Mouse (Mus musculus): ENCODE measurements around the gene Pcsk4. TPM values are rescaled to one million over a fixed set of nuclear protein-coding genes. Genes with fewer than 3 reads are reported as not detected.

The Pcsk4 gene
- polyA plus RNA-seq, 1 experiment from 2014 or later = 1.8 TPM

DNA sequence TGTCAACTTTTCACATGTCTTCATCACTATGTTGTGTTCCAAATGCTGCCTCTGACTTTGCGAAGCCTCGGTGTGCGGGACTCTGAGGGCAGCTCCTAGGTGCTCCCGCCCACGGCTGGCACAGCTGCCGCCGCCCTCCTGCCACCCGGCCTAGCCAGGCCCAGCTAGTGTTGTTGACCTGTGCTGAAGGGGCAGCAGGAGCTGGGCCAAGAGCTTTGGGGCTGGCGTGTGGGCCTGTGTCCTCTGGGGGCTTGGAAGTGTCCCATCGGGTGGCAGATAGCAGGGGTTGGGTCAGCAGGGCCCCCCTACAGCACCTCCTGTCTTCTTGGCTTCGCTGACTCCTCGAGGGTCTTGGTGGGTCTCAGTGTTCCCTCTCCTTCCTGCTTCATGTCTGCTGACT is 50.0 kb downstream of the Pcsk4 start:
- Histone ChIP-seq H3K4me2 (no peak overlapping the region), H3K9me3 (ENCODE audit: control insufficient read depth, low read length) (no peaks in the 10 kb centered on the region), H3K27ac (ENCODE audit: low read depth, low read length) (no peak overlapping the region), H3K4me3 (ENCODE audit: low read depth, low read length) (no peak overlapping the region), H3K4me1 (ENCODE audit: control insufficient read depth, insufficient read depth, low read length) (no peaks in the 10 kb centered on the region), H3K9ac (ENCODE audit: low read length) (no peak overlapping the region), H3K27me3 (ENCODE audit: control insufficient read depth, insufficient read depth, low read length) (no peaks in the 10 kb centered on the region), H3K36me3 (ENCODE audit: control insufficient read depth, insufficient read depth, low read length) (peaks cover 48% of the 10 kb centered on the region)
- ATAC-seq (ENCODE audit: low FRiP score) = no peak
- WGBS = 92% methylated on average over 12 of the region's 12 CpGs
- no peak for DNase-seq (ENCODE audit: low spot score, missing footprints)

DNA sequence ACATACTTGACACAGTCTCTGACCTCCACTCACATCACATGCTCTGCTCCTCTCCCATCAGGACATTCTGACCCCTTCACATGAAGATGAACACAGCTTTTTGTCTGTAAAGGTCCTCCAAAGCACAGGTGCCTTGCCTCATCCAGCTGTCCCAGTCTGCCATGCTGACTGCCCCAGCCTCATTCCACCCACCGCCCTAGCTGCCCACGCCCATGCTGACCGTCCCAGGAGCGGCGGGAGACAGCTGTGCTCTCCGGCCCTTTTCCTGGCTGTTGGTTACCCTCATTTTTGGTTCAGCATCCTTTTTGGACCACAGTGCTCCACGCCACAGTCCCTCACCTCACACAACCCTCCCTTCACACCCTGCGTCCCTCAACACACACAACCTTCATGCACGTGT is 50.9 kb downstream of the Pcsk4 start:
- no peak overlapping the region for H3K4me3 ChIP-seq (ENCODE audit: low read depth, low read length)
- no peaks in the 10 kb centered on the region for H3K9me3 ChIP-seq (ENCODE audit: control insufficient read depth, low read length)
- H3K9ac ChIP-seq (ENCODE audit: low read length) = no peak overlapping the region
- 93% methylated on average over 9 of the region's 9 CpGs for WGBS
- peaks cover 42% of the 10 kb centered on the region for H3K36me3 ChIP-seq (ENCODE audit: control insufficient read depth, insufficient read depth, low read length)
- no peak overlapping the region for H3K27ac ChIP-seq (ENCODE audit: low read depth, low read length)
- no peak for ATAC-seq (ENCODE audit: low FRiP score)
- H3K4me2 ChIP-seq = no peak overlapping the region
- H3K27me3 ChIP-seq (ENCODE audit: control insufficient read depth, insufficient read depth, low read length) = no peaks in the 10 kb centered on the region
- H3K4me1 ChIP-seq (ENCODE audit: control insufficient read depth, insufficient read depth, low read length) = no peaks in the 10 kb centered on the region
- no peak for DNase-seq (ENCODE audit: low spot score, missing footprints)

DNA sequence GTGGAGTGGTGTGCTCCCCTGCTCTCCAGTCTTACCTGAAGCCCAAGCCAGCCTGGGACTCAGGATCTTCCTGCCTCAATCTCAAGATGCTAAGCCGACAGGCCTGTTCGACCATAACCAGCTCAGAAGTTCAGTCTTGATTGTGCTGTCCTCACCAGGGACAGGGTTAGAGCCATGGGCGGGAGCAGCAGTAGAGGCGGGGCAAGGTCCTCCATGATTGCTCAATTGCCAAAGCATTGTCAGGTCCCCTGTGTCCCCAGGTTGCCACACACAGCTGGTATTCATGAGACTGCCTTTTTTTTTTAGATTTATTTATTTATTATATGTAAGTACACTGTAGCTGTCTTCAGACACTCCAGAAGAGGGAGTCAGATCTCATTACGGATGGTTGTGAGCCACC is 53.1 kb downstream of the Pcsk4 start:
- 89% methylated on average over 5 of the region's 5 CpGs for WGBS
- Histone ChIP-seq H3K9me3 (ENCODE audit: control insufficient read depth, low read length) (no peaks in the 10 kb centered on the region), H3K27me3 (ENCODE audit: control insufficient read depth, insufficient read depth, low read length) (no peaks in the 10 kb centered on the region), H3K36me3 (ENCODE audit: control insufficient read depth, insufficient read depth, low read length) (peaks cover 37% of the 10 kb centered on the region), H3K4me1 (ENCODE audit: control insufficient read depth, insufficient read depth, low read length) (no peaks in the 10 kb centered on the region), H3K9ac (ENCODE audit: low read length) (no peak overlapping the region), H3K4me2 (no peak overlapping the region), H3K4me3 (ENCODE audit: low read depth, low read length) (no peak overlapping the region), H3K27ac (ENCODE audit: low read depth, low read length) (no peak overlapping the region)
- DNase-seq (ENCODE audit: low spot score, missing footprints) (no peak), ATAC-seq (ENCODE audit: low FRiP score) (no peak)

DNA sequence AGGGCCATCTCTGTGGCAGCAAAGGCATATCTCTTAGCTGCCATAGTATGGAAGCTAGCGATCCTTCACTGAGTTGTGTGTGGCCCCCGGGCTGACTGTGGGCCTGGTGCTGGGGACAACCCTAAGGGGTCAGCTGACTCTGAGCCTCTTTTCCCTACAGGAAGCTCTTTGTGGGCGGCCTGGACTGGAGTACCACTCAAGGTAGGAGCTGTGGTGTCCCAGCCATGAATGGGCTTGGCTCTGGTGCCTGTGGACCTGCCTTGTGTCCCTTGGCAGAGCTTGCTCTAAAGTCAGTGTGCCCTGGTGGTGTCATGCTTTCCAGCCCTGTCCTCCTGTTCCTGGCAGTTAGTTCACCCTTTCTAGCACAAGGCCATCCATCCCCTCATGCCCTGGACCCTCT is 55.5 kb downstream of the Pcsk4 start:
- DNase-seq (ENCODE audit: low spot score, missing footprints) (no peak), ATAC-seq (ENCODE audit: low FRiP score) (no peak)
- Histone ChIP-seq H3K27ac (ENCODE audit: low read depth, low read length) (no peak overlapping the region), H3K27me3 (ENCODE audit: control insufficient read depth, insufficient read depth, low read length) (no peaks in the 10 kb centered on the region), H3K36me3 (ENCODE audit: control insufficient read depth, insufficient read depth, low read length) (peaks cover 28% of the 10 kb centered on the region), H3K9me3 (ENCODE audit: control insufficient read depth, low read length) (no peaks in the 10 kb centered on the region), H3K4me2 (no peak overlapping the region), H3K9ac (ENCODE audit: low read length) (no peak overlapping the region), H3K4me3 (ENCODE audit: low read depth, low read length) (no peak overlapping the region), H3K4me1 (ENCODE audit: control insufficient read depth, insufficient read depth, low read length) (peaks cover 6% of the 10 kb centered on the region; the same call in 1 of the 2 replicates)
- 94% methylated on average over 3 of the region's 3 CpGs for WGBS

DNA sequence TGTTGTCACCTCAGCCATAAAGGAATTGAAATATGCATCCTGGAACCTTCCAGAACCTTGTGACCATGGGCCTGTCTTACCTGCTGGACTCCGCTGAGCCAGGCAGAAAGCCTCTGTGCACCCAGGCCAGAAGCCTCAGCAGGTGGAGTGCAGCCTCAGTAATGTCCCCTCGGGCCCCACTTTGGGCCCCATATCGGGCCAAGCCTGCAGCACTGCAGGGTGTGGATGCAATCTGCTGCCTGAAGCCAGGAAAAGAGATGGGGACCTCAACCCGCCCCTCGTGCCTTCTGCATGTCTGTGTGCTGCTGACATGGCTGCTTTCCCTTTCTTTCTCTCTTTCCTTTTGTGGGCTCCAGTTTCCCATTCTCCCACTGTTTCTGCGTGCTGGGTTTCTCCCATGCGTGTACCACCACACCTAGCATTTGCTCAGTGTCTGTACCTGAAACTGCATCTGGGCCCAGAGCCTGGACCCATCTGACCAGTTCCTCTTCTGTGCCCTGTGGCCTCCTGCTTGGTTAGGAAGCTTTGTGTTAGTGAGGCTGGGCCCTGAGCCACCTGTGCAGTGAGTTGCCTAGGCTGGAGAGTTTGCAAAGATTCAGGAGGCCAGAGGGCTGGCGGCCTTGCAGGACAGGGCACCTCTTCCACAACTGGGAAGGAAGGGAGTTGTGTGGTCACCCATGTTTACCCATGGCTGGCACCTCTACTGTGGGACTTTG is 57.3 kb downstream of the Pcsk4 start:
- peaks cover 19% of the 10 kb centered on the region for H3K4me1 ChIP-seq (ENCODE audit: control insufficient read depth, insufficient read depth, low read length)
- ATAC-seq (ENCODE audit: low FRiP score) = no peak
- peaks cover 13% of the 10 kb centered on the region for H3K36me3 ChIP-seq (ENCODE audit: control insufficient read depth, insufficient read depth, low read length)
- WGBS = 89% methylated on average over 8 of the region's 8 CpGs
- no peak overlapping the region for H3K4me2 ChIP-seq
- H3K27ac ChIP-seq (ENCODE audit: low read depth, low read length) = no peak overlapping the region
- DNase-seq (ENCODE audit: low spot score, missing footprints) = no peak
- no peak overlapping the region for H3K9ac ChIP-seq (ENCODE audit: low read length)
- no peaks in the 10 kb centered on the region for H3K27me3 ChIP-seq (ENCODE audit: control insufficient read depth, insufficient read depth, low read length)
- H3K9me3 ChIP-seq (ENCODE audit: control insufficient read depth, low read length) = no peaks in the 10 kb centered on the region
- H3K4me3 ChIP-seq (ENCODE audit: low read depth, low read length) = no peak overlapping the region

Small RNA genes within 50 kb of the gene (microRNA-seq; reads per million reads assigned to microRNA genes)
- 1.5 reads per million for gene Mir6911

Other genes starting within 250 kb of the Pcsk4 start
- gene Sbno2, start 223.9 kb downstream of the Pcsk4 start, polyA plus RNA-seq (2014; fragmentation: Nextera tagmentation; extraction: Ambion mirVana) = 7.0 and 7.3 TPM in 2 replicates
- 18.5 and 23.1 TPM in 2 replicates for gene Stk11, start 213.7 kb downstream of the Pcsk4 start, polyA plus RNA-seq (2014; fragmentation: Nextera tagmentation; extraction: Ambion mirVana)
- 329 and 355 TPM in 2 replicates for gene Atp5d, start 190.9 kb downstream of the Pcsk4 start, polyA plus RNA-seq (2014; fragmentation: Nextera tagmentation; extraction: Ambion mirVana)
- 11.1 and 11.8 TPM in 2 replicates for gene Cbarp, start 188.7 kb downstream of the Pcsk4 start, polyA plus RNA-seq (2014; fragmentation: Nextera tagmentation; extraction: Ambion mirVana)
- 66.0 and 71.3 TPM in 2 replicates for gene Midn, start 181.2 kb downstream of the Pcsk4 start, polyA plus RNA-seq (2014; fragmentation: Nextera tagmentation; extraction: Ambion mirVana)
- gene Cirbp, start 163.5 kb downstream of the Pcsk4 start, polyA plus RNA-seq (2014; fragmentation: Nextera tagmentation; extraction: Ambion mirVana) = 81.5 and 87.1 TPM in 2 replicates
- 8.0 and 8.7 TPM in 2 replicates for gene 1600002K03Rik, start 156.6 kb downstream of the Pcsk4 start, polyA plus RNA-seq (2014; fragmentation: Nextera tagmentation; extraction: Ambion mirVana)
- 78.1 and 91.7 TPM in 2 replicates for gene Efna2, start 150.0 kb downstream of the Pcsk4 start, polyA plus RNA-seq (2014; fragmentation: Nextera tagmentation; extraction: Ambion mirVana)
- gene Mum1, start 103.1 kb downstream of the Pcsk4 start, polyA plus RNA-seq (2014; fragmentation: Nextera tagmentation; extraction: Ambion mirVana) = 134 and 142 TPM in 2 replicates
- 209 and 229 TPM in 2 replicates for gene Ndufs7, start 80.4 kb downstream of the Pcsk4 start, polyA plus RNA-seq (2014; fragmentation: Nextera tagmentation; extraction: Ambion mirVana)
- 24.6 and 28.9 TPM in 2 replicates for gene Gamt, start 68.5 kb downstream of the Pcsk4 start, polyA plus RNA-seq (2014; fragmentation: Nextera tagmentation; extraction: Ambion mirVana)
- 37.8 and 42.6 TPM in 2 replicates for gene Dazap1, start 68.0 kb downstream of the Pcsk4 start, polyA plus RNA-seq (2014; fragmentation: Nextera tagmentation; extraction: Ambion mirVana)
- 752 and 845 TPM in 2 replicates for gene Rps15, start 37.0 kb downstream of the Pcsk4 start, polyA plus RNA-seq (2014; fragmentation: Nextera tagmentation; extraction: Ambion mirVana)
- gene Apc2, start 33.5 kb downstream of the Pcsk4 start, polyA plus RNA-seq (2014; fragmentation: Nextera tagmentation; extraction: Ambion mirVana) = 63.4 and 66.5 TPM in 2 replicates
- gene 2310011J03Rik, start 9.0 kb downstream of the Pcsk4 start, polyA plus RNA-seq (2014; fragmentation: Nextera tagmentation; extraction: Ambion mirVana) = 36.2 and 40.8 TPM in 2 replicates
- gene Reep6, start 455 bp upstream of the Pcsk4 start, polyA plus RNA-seq (2014; fragmentation: Nextera tagmentation; extraction: Ambion mirVana) = 4.0 and 4.5 TPM in 2 replicates
- 0.11 and 0.31 TPM in 2 replicates for gene Adamtsl5, start 18.9 kb upstream of the Pcsk4 start, polyA plus RNA-seq (2014; fragmentation: Nextera tagmentation; extraction: Ambion mirVana)
- gene Plk5, start 27.0 kb upstream of the Pcsk4 start, polyA plus RNA-seq (2014; fragmentation: Nextera tagmentation; extraction: Ambion mirVana) = 0.05 and 0.22 TPM in 2 replicates
- 11.8 and 12.4 TPM in 2 replicates for gene Mex3d, start 58.2 kb upstream of the Pcsk4 start, polyA plus RNA-seq (2014; fragmentation: Nextera tagmentation; extraction: Ambion mirVana)
- gene Mbd3, start 70.1 kb upstream of the Pcsk4 start, polyA plus RNA-seq (2014; fragmentation: Nextera tagmentation; extraction: Ambion mirVana) = 222 and 252 TPM in 2 replicates
- 404 and 476 TPM in 2 replicates for gene Uqcr11, start 77.3 kb upstream of the Pcsk4 start, polyA plus RNA-seq (2014; fragmentation: Nextera tagmentation; extraction: Ambion mirVana)
- 135 and 154 TPM in 2 replicates for gene Tcf3, start 104.1 kb upstream of the Pcsk4 start, polyA plus RNA-seq (2014; fragmentation: Nextera tagmentation; extraction: Ambion mirVana)
- 2.7 and 2.8 TPM in 2 replicates for gene Onecut3, start 165.3 kb upstream of the Pcsk4 start, polyA plus RNA-seq (2014; fragmentation: Nextera tagmentation; extraction: Ambion mirVana)
- gene Atp8b3, start 209.6 kb upstream of the Pcsk4 start, polyA plus RNA-seq (2014; fragmentation: Nextera tagmentation; extraction: Ambion mirVana) = 0.81 and 1.2 TPM in 2 replicates
- 21.6 and 23.5 TPM in 2 replicates for gene Rexo1, start 232.1 kb upstream of the Pcsk4 start, polyA plus RNA-seq (2014; fragmentation: Nextera tagmentation; extraction: Ambion mirVana)
- 3.1 and 3.2 TPM in 2 replicates for gene Klf16, start 247.8 kb upstream of the Pcsk4 start, polyA plus RNA-seq (2014; fragmentation: Nextera tagmentation; extraction: Ambion mirVana)